Mouse (Mus musculus) liver, embryonic 11.5 days (tissue): ENCODE results near the gene Fcgr2b. TPM values are rescaled to one million over a fixed set of nuclear protein-coding genes. Genes with fewer than 3 reads are reported as not detected.

ENCODE experiments used
- ATAC-seq: fragments of 200-750 bp; cut with Nextera tagmentation; replicated peaks from 2 replicates; pipeline ENCODE4 v1.8.0; 2017; ENCODE audit warnings: moderate number of reproducible peaks, mild to moderate bottlenecking, moderate TSS enrichment, moderate library complexity; ENCODE audit not compliant: low FRiP score
- DNase-seq: peaks from one replicate; pipeline ENCODE4 v3.0.0-alpha.2; 2017; ENCODE audit warnings: low spot score
- H3K27ac ChIP-seq: fragments of 300-500 bp; sonication (generic); 2 replicates; pipeline ENCODE4 v1.5.1; 2014; ENCODE audit warnings: mild to moderate bottlenecking, low read depth, low read length, control low read depth
- H3K27me3 ChIP-seq: fragments of 300-500 bp; sonication (generic); replicated peaks from 2 replicates; pipeline ENCODE4 v1.6.1; 2014; ENCODE audit warnings: low read length, mixed read lengths; ENCODE audit not compliant: control insufficient read depth, insufficient read depth
- H3K36me3 ChIP-seq: fragments of 300-500 bp; sonication (generic); 2 replicates; pipeline ENCODE4 v1.6.1; 2014; ENCODE audit warnings: mild to moderate bottlenecking, low read length, moderate library complexity, mixed read lengths; ENCODE audit not compliant: control insufficient read depth, insufficient read depth
- H3K4me1 ChIP-seq: fragments of 300-500 bp; sonication (generic); replicated peaks from 2 replicates; pipeline ENCODE4 v1.6.1; 2014; ENCODE audit warnings: low read length, mixed read lengths; ENCODE audit not compliant: control insufficient read depth, insufficient read depth
- H3K4me2 ChIP-seq: fragments of 300-500 bp; sonication (generic); 2 replicates; pipeline ENCODE4 v1.6.1; 2014; ENCODE audit warnings: mild to moderate bottlenecking, control low read depth, moderate library complexity
- H3K4me3 ChIP-seq: fragments of 300-500 bp; sonication (generic); 2 replicates; pipeline ENCODE4 v1.5.1; 2014; ENCODE audit warnings: low read depth, low read length, control low read depth
- H3K9ac ChIP-seq: fragments of 300-500 bp; sonication (generic); 2 replicates; pipeline ENCODE4 v1.6.1; 2014; ENCODE audit warnings: low read depth, low read length, control low read depth
- H3K9me3 ChIP-seq: fragments of 300-500 bp; sonication (generic); 2 replicates; pipeline ENCODE4 v1.6.1; 2016; ENCODE audit warnings: low read length, inconsistent platforms, mixed read lengths; ENCODE audit not compliant: control insufficient read depth
- WGBS: fragments of 180-500 bp; shearing (Covaris S2); extraction: QIAGEN DNeasy Blood & Tissue Kit; methylation state at CpG from one replicate; pipeline ENCODE4 v1.1.7; 2014; 5-methylcytosine and 5-hydroxymethylcytosine counted together
- polyA plus RNA-seq: library from polyadenylated mRNA; unstranded; fragments of >200 nt; fragmentation: Nextera tagmentation; extraction: Ambion mirVana; gene quantifications from 2 replicates; pipeline ENCODE4 v1.2.1, GENCODE M21; 2014

Gene Fcgr2b
- 1.8 and 2.0 TPM in 2 replicates for polyA plus RNA-seq

- Histone ChIP-seq H3K9me3 (no peaks in the 10 kb centered on the region), H3K36me3 (no peaks in the 10 kb centered on the region), H3K4me3 (no peak within 1 kb of the TSS), H3K4me2 (no peak within 1 kb of the TSS), H3K27me3 (no peaks in the 10 kb centered on the region), H3K4me1 (no peaks in the 10 kb centered on the region), H3K27ac (no peak within 1 kb of the TSS), H3K9ac (no peak within 1 kb of the TSS)
- DNase-seq (no peak), ATAC-seq (no peak)
- 83% methylated on average over 5 of the region's 5 CpGs for WGBS
Observed at GRCm38 (mm10) chr1:170976447-170976846, at the start of gene Fcgr2b. Gene Fcgr2b, minus strand, starts transcription at chr1:170976547.

- Histone ChIP-seq H3K4me1 (no peaks in the 10 kb centered on the region; the same call in 1 of the 2 replicates), H3K9me3 (no peaks in the 10 kb centered on the region), H3K36me3 (no peaks in the 10 kb centered on the region), H3K27me3 (no peaks in the 10 kb centered on the region), H3K4me2 (no peak overlapping the region), H3K9ac (no peak overlapping the region), H3K27ac (no peak overlapping the region), H3K4me3 (no peak overlapping the region)
- no peak for ATAC-seq
- WGBS: 63% methylated on average over 7 of the region's 7 CpGs
- DNase-seq: no peak
Observed at GRCm38 (mm10) chr1:171019311-171019950, 43.1 kb upstream of the Fcgr2b start.

- no peak within 1 kb of the TSS for H3K4me3 ChIP-seq
- no peaks in the 10 kb centered on the region for H3K27me3 ChIP-seq
- DNase-seq: no peak
- H3K4me2 ChIP-seq: no peak within 1 kb of the TSS
- no peak for ATAC-seq
- 54% methylated on average over 2 of the region's 2 CpGs for WGBS
- no peak within 1 kb of the TSS for H3K9ac ChIP-seq
- H3K27ac ChIP-seq: no peak within 1 kb of the TSS
- H3K36me3 ChIP-seq: no peaks in the 10 kb centered on the region
- H3K4me1 ChIP-seq: no peaks in the 10 kb centered on the region; the same call in 1 of the 2 replicates
- no peaks in the 10 kb centered on the region for H3K9me3 ChIP-seq
Observed at GRCm38 (mm10) chr1:171018737-171019136, 42.4 kb upstream of the Fcgr2b start, which contains the start of gene Fcgr4. Gene Fcgr4, plus strand, starts transcription at chr1:171018920.

- ATAC-seq (no peak), DNase-seq (no peak)
- H3K9ac ChIP-seq: no peak overlapping the region
- no peak overlapping the region for H3K4me3 ChIP-seq
- H3K4me2 ChIP-seq: no peak overlapping the region
- H3K27me3 ChIP-seq: no peaks in the 10 kb centered on the region
- no peaks in the 10 kb centered on the region for H3K9me3 ChIP-seq
- H3K36me3 ChIP-seq: no peaks in the 10 kb centered on the region
- WGBS: 44% methylated on average over 6 of the region's 6 CpGs
- H3K4me1 ChIP-seq: no peaks in the 10 kb centered on the region; the same call in 1 of the 2 replicates
- H3K27ac ChIP-seq: no peak overlapping the region
Observed at GRCm38 (mm10) chr1:171017468-171018158, 41.3 kb upstream of the Fcgr2b start.

GRCm38 (mm10) chr1:171016676-171017356, 40.5 kb upstream of the Fcgr2b start:
- H3K9ac ChIP-seq: no peak overlapping the region
- no peaks in the 10 kb centered on the region; the same call in 1 of the 2 replicates for H3K4me1 ChIP-seq
- no peaks in the 10 kb centered on the region for H3K36me3 ChIP-seq
- no peaks in the 10 kb centered on the region for H3K27me3 ChIP-seq
- no peak for DNase-seq
- no peak overlapping the region for H3K4me3 ChIP-seq
- no peak for ATAC-seq
- 55% methylated on average over 6 of the region's 6 CpGs for WGBS
- no peak overlapping the region for H3K4me2 ChIP-seq
- no peaks in the 10 kb centered on the region for H3K9me3 ChIP-seq
- H3K27ac ChIP-seq: no peak overlapping the region

GRCm38 (mm10) chr1:171011733-171012132, 35.4 kb upstream of the Fcgr2b start:
- Histone ChIP-seq H3K27me3 (no peaks in the 10 kb centered on the region), H3K4me2 (no peak overlapping the region), H3K9ac (no peak overlapping the region), H3K9me3 (peaks cover 2% of the 10 kb centered on the region; the same call in 1 of the 2 replicates), H3K4me1 (no peaks in the 10 kb centered on the region), H3K36me3 (no peaks in the 10 kb centered on the region), H3K27ac (no peak overlapping the region), H3K4me3 (no peak overlapping the region)
- DNase-seq: no peak
- no peak for ATAC-seq
- 77% methylated on average over 4 of the region's 4 CpGs for WGBS

- no peak overlapping the region for H3K4me2 ChIP-seq
- WGBS: 84% methylated on average over 2 of the region's 2 CpGs
- no peaks in the 10 kb centered on the region for H3K36me3 ChIP-seq
- DNase-seq (no peak), ATAC-seq (no peak)
- H3K27me3 ChIP-seq: no peaks in the 10 kb centered on the region
- H3K9ac ChIP-seq: no peak overlapping the region
- peaks cover 2% of the 10 kb centered on the region; the same call in 1 of the 2 replicates for H3K9me3 ChIP-seq
- H3K27ac ChIP-seq: no peak overlapping the region
- H3K4me1 ChIP-seq: no peaks in the 10 kb centered on the region
- no peak overlapping the region for H3K4me3 ChIP-seq
Observed at GRCm38 (mm10) chr1:171006905-171007304, 30.6 kb upstream of the Fcgr2b start.

- Histone ChIP-seq H3K4me2 (no peak overlapping the region), H3K9me3 (peaks cover 2% of the 10 kb centered on the region; the same call in 1 of the 2 replicates), H3K27me3 (no peaks in the 10 kb centered on the region), H3K27ac (no peak overlapping the region), H3K9ac (no peak overlapping the region), H3K4me3 (no peak overlapping the region), H3K36me3 (no peaks in the 10 kb centered on the region), H3K4me1 (no peaks in the 10 kb centered on the region)
- 73% methylated on average over 4 of the region's 4 CpGs for WGBS
- DNase-seq: no peak
- no peak for ATAC-seq
Observed at GRCm38 (mm10) chr1:171006335-171006734, 30.0 kb upstream of the Fcgr2b start.
